Mouse (Mus musculus) kidney, adult 2 months (tissue): ENCODE results near the gene Zdhhc13. TPM values are rescaled to one million over a fixed set of nuclear protein-coding genes. Genes with fewer than 3 reads are reported as not detected.

Experiments used
- DNase-seq: peaks from one replicate; pipeline ENCODE4 v3.0.0; 2021
- H3K27ac ChIP-seq: fragments of 200-500 bp; 2 replicates; pipeline ENCODE4 v1.5.1; 2012; ENCODE audit warnings: low read depth, low read length, control low read depth, inconsistent platforms; ENCODE audit not compliant: insufficient read depth
- H3K27me3 ChIP-seq: fragments of 200-500 bp; replicated peaks from 2 replicates; pipeline ENCODE4 v1.6.1; 2012; ENCODE audit warnings: mild to moderate bottlenecking, moderate library complexity, low read length, inconsistent platforms; ENCODE audit not compliant: control insufficient read depth, insufficient read depth
- H3K36me3 ChIP-seq: fragments of 200-500 bp; 2 replicates; pipeline ENCODE4 v1.6.1; 2012; ENCODE audit warnings: mild to moderate bottlenecking, moderate library complexity, low read length, inconsistent platforms; ENCODE audit not compliant: control insufficient read depth, insufficient read depth
- H3K4me1 ChIP-seq: fragments of 200-500 bp; 2 replicates; pipeline ENCODE4 v1.6.1; 2011; ENCODE audit warnings: low read length; ENCODE audit not compliant: control insufficient read depth, insufficient read depth
- H3K4me3 ChIP-seq: fragments of 200-500 bp; 2 replicates; pipeline ENCODE4 v1.5.1; 2011; ENCODE audit warnings: mild to moderate bottlenecking, low read depth, low read length, control low read depth; ENCODE audit not compliant: insufficient read depth
- CTCF ChIP-seq: fragments of 200-500 bp; conservative IDR thresholded peaks from 2 replicates; pipeline ENCODE4 v1.5.1; 2011; ENCODE audit warnings: low read depth, mild to moderate bottlenecking, control low read depth, low read length, moderate library complexity, mixed read lengths; ENCODE audit not compliant: insufficient read depth, insufficient read length
- POLR2A ChIP-seq: fragments of 200-500 bp; IDR thresholded peaks from one replicate; pipeline ENCODE4 v1.6.1; 2011; ENCODE audit warnings: low read depth, low read length, control low read depth
- WGBS: fragments of 180-500 bp; shearing (Covaris S2); methylation state at CpG from one replicate; pipeline ENCODE4 v1.1.7; 2018; 5-methylcytosine and 5-hydroxymethylcytosine counted together
- polyA plus RNA-seq: library from polyadenylated mRNA; depleted of rRNA; stranded (reverse); fragments of >200 nt; gene quantifications from 2 replicates; pipeline ENCODE4 v1.2.3, GENCODE M21; 2012

The Zdhhc13 gene
- polyA plus RNA-seq, 1 experiment, result 9.6 TPM

DNA sequence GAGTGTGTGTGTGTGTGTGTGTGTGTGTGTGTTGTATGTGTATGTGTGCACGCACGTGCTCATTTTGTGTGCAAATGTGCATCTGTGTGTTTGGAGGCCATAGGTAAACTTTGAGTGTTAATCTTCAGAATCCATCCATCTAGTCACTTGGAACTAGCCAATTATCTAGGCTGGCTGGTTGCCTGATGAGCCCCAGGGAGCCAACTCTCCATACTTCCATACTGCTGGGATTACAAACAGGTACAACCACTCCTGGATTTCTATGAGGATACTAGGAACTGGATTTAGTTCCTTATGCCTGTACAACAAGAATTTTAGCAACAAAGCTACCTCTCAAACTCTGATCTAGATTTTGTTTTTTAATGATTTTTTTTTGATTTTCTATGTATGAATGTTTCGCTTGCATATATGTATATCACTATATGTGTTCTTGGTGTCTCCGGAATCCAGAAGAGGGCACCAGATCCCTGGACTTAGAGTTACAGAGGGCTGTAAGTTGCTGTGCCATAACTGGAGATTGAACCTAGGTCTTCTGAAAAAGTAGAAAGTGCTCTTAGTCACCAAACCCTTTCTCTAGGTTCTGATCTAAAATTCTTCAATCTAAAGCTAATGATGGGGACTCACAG lies 32.4 kb upstream of the Zdhhc13 start:
- TF ChIP-seq CTCF (no peak), POLR2A (no peak)
- no peaks in the 10 kb centered on the region for H3K4me1 ChIP-seq
- 96% methylated on average over 4 of the region's 4 CpGs for WGBS
- no peak for DNase-seq
- H3K27ac ChIP-seq, result no peak overlapping the region
- H3K27me3 ChIP-seq, result no peaks in the 10 kb centered on the region
- H3K36me3 ChIP-seq, result no peaks in the 10 kb centered on the region
- H3K4me3 ChIP-seq, result no peak overlapping the region

DNA sequence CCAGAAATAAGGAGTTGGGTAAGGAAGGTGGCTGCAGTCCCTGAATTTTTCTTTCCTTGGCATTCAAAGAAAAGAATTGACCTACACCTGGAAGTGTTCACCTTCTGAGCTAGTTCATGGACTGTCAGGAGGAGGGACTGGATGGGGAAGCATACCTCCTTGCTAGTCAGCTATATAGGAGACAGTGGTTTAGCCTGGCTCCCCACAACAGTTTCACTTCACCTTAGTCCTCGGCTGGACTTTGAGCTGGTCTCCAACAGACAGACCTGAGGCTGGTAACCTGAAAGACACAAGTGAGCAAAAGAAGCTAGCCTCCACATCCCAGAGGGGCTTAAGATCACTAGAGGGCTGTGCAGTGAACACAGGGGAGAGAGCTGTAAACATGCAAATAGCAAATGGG lies 30.7 kb upstream of the Zdhhc13 start:
- WGBS, result 50% methylated on average over 1 of the region's 1 CpGs

DNA sequence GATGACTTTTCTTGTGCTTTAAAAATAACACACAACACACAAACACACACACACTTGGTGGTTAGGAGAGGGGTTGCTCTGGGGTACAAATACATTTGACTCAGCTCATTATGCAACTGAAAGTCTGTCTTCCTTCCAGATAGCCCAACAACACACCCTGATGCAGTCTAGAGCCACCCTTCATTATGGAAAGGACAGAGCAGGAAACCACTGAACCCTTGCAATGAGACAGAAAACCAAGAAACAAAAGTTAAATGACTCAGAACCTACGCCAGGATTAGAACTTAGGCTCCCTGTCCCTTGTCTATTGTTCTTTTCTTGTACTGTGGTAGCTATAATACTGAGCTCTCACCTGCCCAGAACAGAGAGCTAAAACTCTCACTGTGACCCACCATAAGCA lies 28.0 kb upstream of the Zdhhc13 start:
- 75% methylated on average over 1 of the region's 1 CpGs for WGBS
- DNase-seq, result no peak
- H3K4me3 ChIP-seq, result no peak overlapping the region
- TF ChIP-seq POLR2A (no peak), CTCF (no peak)
- no peaks in the 10 kb centered on the region for H3K36me3 ChIP-seq
- H3K4me1 ChIP-seq, result no peaks in the 10 kb centered on the region
- no peaks in the 10 kb centered on the region for H3K27me3 ChIP-seq
- H3K27ac ChIP-seq, result no peak overlapping the region

More for the DNA sequence above, 30.7 kb upstream of the Zdhhc13 start:
- Histone ChIP-seq H3K4me1 (no peaks in the 10 kb centered on the region), H3K27ac (no peak overlapping the region), H3K27me3 (no peaks in the 10 kb centered on the region), H3K36me3 (no peaks in the 10 kb centered on the region), H3K4me3 (no peak overlapping the region)
- TF ChIP-seq POLR2A (no peak), CTCF (no peak)
- no peak for DNase-seq

DNA sequence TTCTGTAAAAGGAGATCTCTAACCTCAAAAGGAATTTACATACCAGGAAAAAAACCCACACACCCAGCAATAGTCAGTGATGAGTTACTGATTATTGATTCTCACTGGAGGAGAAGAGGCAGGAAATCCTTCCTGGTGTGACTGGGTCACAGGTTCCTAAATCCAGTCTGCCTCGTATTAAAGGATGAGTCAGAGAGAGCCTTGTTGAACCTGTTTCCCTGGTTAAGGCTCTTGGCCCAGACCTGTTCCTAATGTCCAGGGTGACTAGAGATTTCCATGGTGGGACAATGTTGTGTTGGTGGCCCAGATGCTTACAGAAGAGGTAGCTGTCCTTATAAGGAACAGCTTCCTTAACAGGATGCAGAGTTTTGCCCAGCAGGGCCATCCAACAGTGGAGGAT lies 26.5 kb upstream of the Zdhhc13 start:
- no peak overlapping the region for H3K27ac ChIP-seq
- no peaks in the 10 kb centered on the region for H3K4me1 ChIP-seq
- no peaks in the 10 kb centered on the region for H3K27me3 ChIP-seq
- TF ChIP-seq CTCF (no peak), POLR2A (no peak)
- no peak overlapping the region for H3K4me3 ChIP-seq
- no peaks in the 10 kb centered on the region for H3K36me3 ChIP-seq
- 36% methylated on average over 1 of the region's 1 CpGs for WGBS
- DNase-seq, result no peak

DNA sequence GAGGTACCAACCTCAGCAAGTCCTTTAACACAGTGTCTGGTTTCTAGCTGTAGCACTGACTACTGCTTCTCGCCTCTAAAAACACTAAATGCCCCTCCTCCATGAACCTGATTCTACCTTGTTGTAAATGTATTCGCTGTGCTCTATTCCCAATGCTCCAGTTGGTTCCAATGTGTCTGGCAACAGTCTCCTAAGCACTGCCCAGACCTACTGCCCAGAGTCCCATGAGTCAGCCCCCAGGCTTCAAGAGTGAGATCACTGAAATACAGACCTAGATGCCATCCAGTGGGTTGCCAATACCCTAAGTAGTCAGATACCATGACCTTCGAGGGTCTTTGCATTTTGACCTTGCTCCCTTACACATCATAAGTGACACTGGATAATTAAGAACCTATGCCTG lies 26.1 kb upstream of the Zdhhc13 start:
- 77% methylated on average over 3 of the region's 3 CpGs for WGBS
- no peak for DNase-seq
- no peak overlapping the region for H3K4me3 ChIP-seq
- no peaks in the 10 kb centered on the region for H3K27me3 ChIP-seq
- no peak for TF ChIP-seq POLR2A
- no peak for TF ChIP-seq CTCF
- no peaks in the 10 kb centered on the region for H3K36me3 ChIP-seq
- no peaks in the 10 kb centered on the region for H3K4me1 ChIP-seq
- no peak overlapping the region for H3K27ac ChIP-seq

DNA sequence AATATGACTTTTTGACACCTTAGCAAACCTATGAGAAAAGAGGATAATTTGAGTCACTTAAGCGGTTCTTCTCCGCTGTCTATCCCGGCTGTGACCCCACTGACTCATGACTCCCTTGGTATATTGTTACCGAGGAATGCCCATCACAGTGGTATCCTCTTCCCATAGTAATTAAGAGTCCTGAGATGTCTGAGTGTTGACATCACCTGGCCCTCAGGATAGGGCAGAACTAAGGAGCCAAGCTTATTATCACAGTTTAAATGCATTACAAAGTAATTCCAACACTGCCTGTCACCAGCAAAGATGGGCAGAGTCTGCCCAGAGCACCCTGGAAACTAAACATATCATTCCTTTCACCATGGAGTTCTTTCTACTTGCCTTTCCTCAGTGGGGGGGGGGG lies 22.8 kb upstream of the Zdhhc13 start:
- no peaks in the 10 kb centered on the region for H3K27me3 ChIP-seq
- DNase-seq, result no peak
- H3K4me3 ChIP-seq, result no peak overlapping the region
- no peak overlapping the region for H3K27ac ChIP-seq
- H3K36me3 ChIP-seq, result no peaks in the 10 kb centered on the region
- WGBS, result 54% methylated on average over 4 of the region's 4 CpGs
- TF ChIP-seq CTCF (no peak), POLR2A (no peak)
- H3K4me1 ChIP-seq, result no peaks in the 10 kb centered on the region

DNA sequence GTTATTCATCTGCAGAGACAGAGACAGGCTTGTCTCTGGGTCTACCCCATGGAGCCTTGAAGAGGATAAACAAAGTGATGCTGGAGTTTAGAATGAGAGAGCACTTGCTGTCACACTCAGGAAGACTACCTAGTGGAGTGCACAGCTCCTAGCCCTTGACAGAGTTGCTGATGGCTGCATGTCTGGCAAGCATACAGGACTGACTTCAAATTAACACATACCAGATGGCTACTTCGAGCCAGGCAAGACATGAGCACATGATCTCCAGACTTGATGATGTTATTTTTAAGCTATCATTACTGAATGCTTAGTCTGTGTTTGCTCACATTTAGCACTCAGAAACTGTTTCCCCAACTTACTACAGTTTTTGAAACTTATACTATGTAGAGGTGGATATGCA lies 19.1 kb upstream of the Zdhhc13 start:
- Histone ChIP-seq H3K27ac (no peak overlapping the region), H3K36me3 (no peaks in the 10 kb centered on the region), H3K4me1 (no peaks in the 10 kb centered on the region), H3K4me3 (no peak overlapping the region), H3K27me3 (no peaks in the 10 kb centered on the region)
- TF ChIP-seq CTCF (no peak), POLR2A (no peak)
- WGBS, result 66% methylated on average over 1 of the region's 1 CpGs
- no peak for DNase-seq

DNA sequence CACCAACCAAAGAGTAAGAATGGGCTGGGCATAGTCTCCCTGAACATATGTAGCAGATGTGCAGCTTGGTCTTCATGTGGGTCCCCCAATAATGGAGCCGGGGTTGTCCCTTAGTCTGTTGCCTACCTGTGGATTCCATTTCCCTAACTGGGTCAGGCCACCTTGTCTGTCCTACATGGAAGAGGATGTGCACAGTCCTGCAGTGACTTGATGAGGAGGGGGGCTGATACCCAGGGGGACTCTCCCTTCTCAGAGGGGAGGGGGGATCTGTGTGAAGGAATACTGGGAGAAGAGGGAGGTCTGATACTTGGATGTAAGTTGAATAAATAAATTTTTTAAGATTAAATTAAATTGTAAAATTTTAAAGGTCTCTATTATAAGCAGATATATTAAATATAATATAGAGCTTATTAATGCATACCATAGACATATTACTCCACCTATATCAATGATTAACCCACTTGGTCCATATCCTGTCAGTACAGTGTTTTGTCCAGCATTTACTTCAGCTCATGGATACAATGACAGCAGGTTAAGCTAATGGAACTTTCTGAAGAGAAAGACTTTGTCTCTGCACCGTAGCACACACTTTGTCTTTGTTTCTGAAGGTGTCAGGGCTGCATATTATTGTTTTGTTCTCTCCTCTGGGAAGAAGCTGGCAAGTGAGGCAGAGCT lies 16.6 kb upstream of the Zdhhc13 start:
- no peak for DNase-seq
- Histone ChIP-seq H3K36me3 (no peaks in the 10 kb centered on the region), H3K27ac (no peak overlapping the region), H3K4me1 (no peaks in the 10 kb centered on the region), H3K27me3 (no peaks in the 10 kb centered on the region), H3K4me3 (no peak overlapping the region)
- no peak for TF ChIP-seq CTCF
- TF ChIP-seq POLR2A, result no peak
- 88% methylated on average over 2 of the region's 2 CpGs for WGBS
